ENCODE assay signal across 8 mouse cellular contexts in genomic region chr10:110192026-110192805, GRCm38 (mm10).
DNase-seq lines count a peak whose midpoint lies in the region; ATAC-seq lines count a peak whose summit lies in the region.

No protein-coding gene starts in this region.

- DNase-seq in gastrocnemius, postnatal 10 days = peak; percentile 9
- DNase-seq in gastrocnemius, postnatal 4 days (ENCODE audit: low spot score in 2 of 2) = no peak
- DNase-seq in brain, adult 2 months (ENCODE audit: low read depth, low spot score) = peak; percentile 95
- DNase-seq in left cerebral cortex, postnatal 36 days (ENCODE audit: low spot score in 2 of 2) = peak; percentile 31 to 32
- no peak for DNase-seq in spleen, adult 18-20 months
- DNase-seq in adrenal gland, postnatal 25 days = no peak

- intact Hi-C loops in left cerebral cortex, postnatal 36 days (cut with DNase I) = no loop called here

- ATAC-seq in frontal cortex, adult (ENCODE audit: low TSS enrichment) = peak; percentile 93
- no peak for ATAC-seq in erythroblast, adult 5-6 weeks (replicated peaks; ENCODE audit: low FRiP score, poor library complexity, severe bottlenecking)

Comparison
In these comparisons a context has a peak if more than half of its experiments do, and no peak if none do; other contexts are left out.
1. DNase-seq: peak in gastrocnemius, postnatal 10 days (single experiment), brain, adult 2 months (single experiment) and left cerebral cortex, postnatal 36 days (2 of 2); none in gastrocnemius, postnatal 4 days (0 of 2), spleen, adult 18-20 months (0 of 2) and adrenal gland, postnatal 25 days (single experiment).